Mouse (Mus musculus): ENCODE results near the gene Dlx4. TPM values are rescaled to one million over a fixed set of nuclear protein-coding genes. Genes with fewer than 3 reads are reported as not detected.

The Dlx4 gene
- total and polyA plus RNA-seq, 3 experiments, result 0.04 TPM; not detected in 2

- Histone ChIP-seq H3K4me1 (ENCODE audit: control insufficient read depth, insufficient read depth, low read length) (peaks cover 3% of the 10 kb centered on the region; the same call in 1 of the 2 replicates), H3K4me3 (no peak overlapping the region), H3K27me3 (ENCODE audit: control insufficient read depth, insufficient read depth, low read length) (peaks cover 41% of the 10 kb centered on the region), H3K9ac (ENCODE audit: low read depth, low read length) (no peak overlapping the region), H3K27ac (no peak overlapping the region), H3K79me2 (replicated peaks; ENCODE audit: control insufficient read depth, insufficient read depth, low read length) (no peaks in the 10 kb centered on the region), H3K36me3 (ENCODE audit: control insufficient read depth, insufficient read depth, low read length) (no peaks in the 10 kb centered on the region)
- no peak for DNase-seq
- TF ChIP-seq CTCF (IDR thresholded peaks at IDR 0.05) (no peak), EP300 (IDR thresholded peaks at IDR 0.05; ENCODE audit: insufficient read depth, low read depth, low read length) (no peak), POLR2A (IDR thresholded peaks at IDR 0.05; ENCODE audit: insufficient read depth, low read depth, low read length) (no peak)
- 21% methylated on average over 10 of the region's 10 CpGs for WGBS
- intact Hi-C loops (cut with DNase I), result no loop called here
Measured at GRCm38 (mm10) chr11:95142258-95142657, 3.8 kb downstream of the Dlx4 start.

GRCm38 (mm10) chr11:95139871-95140270 lies 6.2 kb downstream of the Dlx4 start:
- no peaks in the 10 kb centered on the region for H3K79me2 ChIP-seq (replicated peaks; ENCODE audit: control insufficient read depth, insufficient read depth, low read length)
- no peaks in the 10 kb centered on the region for H3K36me3 ChIP-seq (ENCODE audit: control insufficient read depth, insufficient read depth, low read length)
- TF ChIP-seq POLR2A (IDR thresholded peaks at IDR 0.05; ENCODE audit: insufficient read depth, low read depth, low read length) (no peak), EP300 (IDR thresholded peaks at IDR 0.05; ENCODE audit: insufficient read depth, low read depth, low read length) (no peak)
- no peak for DNase-seq
- peaks cover 27% of the 10 kb centered on the region for H3K27me3 ChIP-seq (ENCODE audit: control insufficient read depth, insufficient read depth, low read length)
- H3K4me3 ChIP-seq, result no peak overlapping the region
- intact Hi-C loops (cut with DNase I), result no loop called here
- H3K4me1 ChIP-seq (ENCODE audit: control insufficient read depth, insufficient read depth, low read length), result no peaks in the 10 kb centered on the region
- H3K9ac ChIP-seq (ENCODE audit: low read depth, low read length), result no peak overlapping the region
- H3K27ac ChIP-seq, result no peak overlapping the region
- WGBS, result 55% methylated on average over 5 of the region's 5 CpGs

- WGBS, result 30% methylated on average over 6 of the region's 6 CpGs
- Histone ChIP-seq H3K27ac (no peak overlapping the region), H3K4me3 (no peak overlapping the region), H3K36me3 (ENCODE audit: control insufficient read depth, insufficient read depth, low read length) (no peaks in the 10 kb centered on the region), H3K27me3 (ENCODE audit: control insufficient read depth, insufficient read depth, low read length) (peaks cover 12% of the 10 kb centered on the region), H3K9ac (ENCODE audit: low read depth, low read length) (no peak overlapping the region), H3K79me2 (replicated peaks; ENCODE audit: control insufficient read depth, insufficient read depth, low read length) (no peaks in the 10 kb centered on the region), H3K4me1 (ENCODE audit: control insufficient read depth, insufficient read depth, low read length) (no peaks in the 10 kb centered on the region)
- intact Hi-C loops (cut with DNase I), result no loop called here
- no peak for DNase-seq
- TF ChIP-seq EP300 (IDR thresholded peaks at IDR 0.05; ENCODE audit: insufficient read depth, low read depth, low read length) (no peak), CTCF (IDR thresholded peaks at IDR 0.05) (no peak), POLR2A (IDR thresholded peaks at IDR 0.05; ENCODE audit: insufficient read depth, low read depth, low read length) (no peak)
Measured at GRCm38 (mm10) chr11:95137281-95137680, 8.8 kb downstream of the Dlx4 start.

GRCm38 (mm10) chr11:95133321-95133720 lies 12.7 kb downstream of the Dlx4 start:
- H3K36me3 ChIP-seq (ENCODE audit: control insufficient read depth, insufficient read depth, low read length), result no peaks in the 10 kb centered on the region
- intact Hi-C loops (cut with DNase I), result no loop called here
- H3K4me1 ChIP-seq (ENCODE audit: control insufficient read depth, insufficient read depth, low read length), result no peaks in the 10 kb centered on the region
- no peak overlapping the region for H3K27ac ChIP-seq
- H3K27me3 ChIP-seq (ENCODE audit: control insufficient read depth, insufficient read depth, low read length), result peaks cover 2% of the 10 kb centered on the region; the same call in 1 of the 2 replicates
- TF ChIP-seq POLR2A (IDR thresholded peaks at IDR 0.05; ENCODE audit: insufficient read depth, low read depth, low read length), result no peak
- no peak for TF ChIP-seq CTCF (IDR thresholded peaks at IDR 0.05)
- no peak for TF ChIP-seq EP300 (IDR thresholded peaks at IDR 0.05; ENCODE audit: insufficient read depth, low read depth, low read length)
- H3K9ac ChIP-seq (ENCODE audit: low read depth, low read length), result no peak overlapping the region
- H3K79me2 ChIP-seq (replicated peaks; ENCODE audit: control insufficient read depth, insufficient read depth, low read length), result no peaks in the 10 kb centered on the region
- DNase-seq, result no peak
- 48% methylated on average over 6 of the region's 6 CpGs for WGBS
- H3K4me3 ChIP-seq, result no peak overlapping the region

- H3K27me3 ChIP-seq (ENCODE audit: control insufficient read depth, insufficient read depth, low read length), result peaks cover 2% of the 10 kb centered on the region; the same call in 1 of the 2 replicates
- no peak overlapping the region for H3K9ac ChIP-seq (ENCODE audit: low read depth, low read length)
- H3K79me2 ChIP-seq (replicated peaks; ENCODE audit: control insufficient read depth, insufficient read depth, low read length), result no peaks in the 10 kb centered on the region
- DNase-seq, result no peak
- H3K27ac ChIP-seq, result no peak overlapping the region
- no peak for TF ChIP-seq CTCF (IDR thresholded peaks at IDR 0.05)
- H3K36me3 ChIP-seq (ENCODE audit: control insufficient read depth, insufficient read depth, low read length), result no peaks in the 10 kb centered on the region
- no peak overlapping the region for H3K4me3 ChIP-seq
- no peaks in the 10 kb centered on the region for H3K4me1 ChIP-seq (ENCODE audit: control insufficient read depth, insufficient read depth, low read length)
- intact Hi-C loops (cut with DNase I), result no loop called here
- 75% methylated on average over 17 of the region's 17 CpGs for WGBS
Measured at GRCm38 (mm10) chr11:95130668-95131252, 15.3 kb downstream of the Dlx4 start.

- Histone ChIP-seq H3K27ac (no peak overlapping the region), H3K36me3 (ENCODE audit: control insufficient read depth, insufficient read depth, low read length) (no peaks in the 10 kb centered on the region), H3K4me1 (ENCODE audit: control insufficient read depth, insufficient read depth, low read length) (no peaks in the 10 kb centered on the region), H3K79me2 (replicated peaks; ENCODE audit: control insufficient read depth, insufficient read depth, low read length) (no peaks in the 10 kb centered on the region), H3K9ac (ENCODE audit: low read depth, low read length) (no peak overlapping the region), H3K27me3 (ENCODE audit: control insufficient read depth, insufficient read depth, low read length) (peaks cover 13% of the 10 kb centered on the region), H3K4me3 (no peak overlapping the region)
- intact Hi-C loops (cut with DNase I), result no loop called here
- DNase-seq, result no peak
- TF ChIP-seq EP300 (IDR thresholded peaks at IDR 0.05; ENCODE audit: insufficient read depth, low read depth, low read length), result no peak
- no peak for TF ChIP-seq CTCF (IDR thresholded peaks at IDR 0.05)
- no peak for TF ChIP-seq POLR2A (IDR thresholded peaks at IDR 0.05; ENCODE audit: insufficient read depth, low read depth, low read length)
- WGBS, result 70% methylated on average over 11 of the region's 11 CpGs
Measured at GRCm38 (mm10) chr11:95128359-95128758, 17.7 kb downstream of the Dlx4 start.

Measured in heart, adult 2 months (tissue).